Mouse (Mus musculus) lung, embryonic 15.5 days (tissue): ENCODE data around the gene Ifnar1. TPM values are rescaled to one million over a fixed set of nuclear protein-coding genes. Genes with fewer than 3 reads are reported as not detected.

Source experiments
- ATAC-seq: fragments of 200-750 bp; cut with Nextera tagmentation; 2 replicates; pipeline ENCODE4 v1.8.0; 2017; ENCODE audit warnings: moderate number of reproducible peaks, borderline replicate concordance; ENCODE audit not compliant: low FRiP score, low TSS enrichment; ENCODE audit errors: extremely low read depth
- H3K27ac ChIP-seq: fragments of 300-500 bp; sonication (generic); 2 replicates; pipeline ENCODE4 v1.5.1; 2015; ENCODE audit warnings: moderate library complexity, mild to moderate bottlenecking, inconsistent platforms
- H3K27me3 ChIP-seq: fragments of 300-500 bp; sonication (generic); 2 replicates; pipeline ENCODE4 v1.6.1; 2015; ENCODE audit warnings: inconsistent platforms
- H3K36me3 ChIP-seq: fragments of 300-500 bp; sonication (generic); 2 replicates; pipeline ENCODE4 v1.6.1; 2015; ENCODE audit warnings: inconsistent platforms
- H3K4me1 ChIP-seq: fragments of 300-500 bp; sonication (generic); 2 replicates; pipeline ENCODE4 v1.6.1; 2015; ENCODE audit warnings: inconsistent platforms
- H3K4me2 ChIP-seq: fragments of 300-500 bp; sonication (generic); 2 replicates; pipeline ENCODE4 v1.6.1; 2015; ENCODE audit warnings: inconsistent platforms, mild to moderate bottlenecking, moderate library complexity
- H3K4me3 ChIP-seq: fragments of 300-500 bp; sonication (generic); 2 replicates; pipeline ENCODE4 v1.5.1; 2015; ENCODE audit warnings: mild to moderate bottlenecking, inconsistent platforms
- H3K9ac ChIP-seq: fragments of 300-500 bp; sonication (generic); 2 replicates; pipeline ENCODE4 v1.6.1; 2015; ENCODE audit warnings: inconsistent platforms
- H3K9me3 ChIP-seq: fragments of 300-500 bp; sonication (generic); 2 replicates; pipeline ENCODE4 v1.6.1; 2016; ENCODE audit warnings: inconsistent platforms
- WGBS: fragments of 180-500 bp; shearing (Covaris S2); methylation state at CpG from one replicate; pipeline ENCODE4 v1.1.7; 2015; 5-methylcytosine and 5-hydroxymethylcytosine counted together
- polyA plus RNA-seq: library from polyadenylated mRNA; unstranded; fragments of >200 nt; fragmentation: Nextera tagmentation; extraction: Ambion mirVana; gene quantifications from 2 replicates; pipeline ENCODE4 v1.2.1, GENCODE M21; 2015

The Ifnar1 gene
- polyA plus RNA-seq, 1 experiment from 2014 or later: 68.0 TPM

GRCm38 (mm10) chr16:91463400-91463799 is 21.6 kb upstream of the Ifnar1 start:
- WGBS: 70% methylated on average over 2 of the region's 2 CpGs
- peaks cover 16% of the 10 kb centered on the region for H3K4me1 ChIP-seq
- no peaks in the 10 kb centered on the region for H3K27me3 ChIP-seq
- ATAC-seq: no peak
- no peak overlapping the region for H3K9ac ChIP-seq
- H3K9me3 ChIP-seq: no peaks in the 10 kb centered on the region
- H3K36me3 ChIP-seq: no peaks in the 10 kb centered on the region
- H3K4me2 ChIP-seq: no peak overlapping the region
- no peak overlapping the region for H3K27ac ChIP-seq
- no peak overlapping the region for H3K4me3 ChIP-seq

- no peaks in the 10 kb centered on the region for H3K36me3 ChIP-seq
- 77% methylated on average over 4 of the region's 4 CpGs for WGBS
These were observed 21.1 kb upstream of the Ifnar1 start for GRCm38 (mm10) chr16:91463836-91464400.

GRCm38 (mm10) chr16:91464594-91465504 is 20.2 kb upstream of the Ifnar1 start:
- no peaks in the 10 kb centered on the region for H3K27me3 ChIP-seq
- no peaks in the 10 kb centered on the region for H3K36me3 ChIP-seq
- no peaks in the 10 kb centered on the region for H3K9me3 ChIP-seq
- 2% methylated on average over 44 of the region's 44 CpGs for WGBS
- peak overlapping the region; percentile 86 for H3K27ac ChIP-seq
- peak; percentile 96 for ATAC-seq
- peak overlapping the region; percentile 93 for H3K4me2 ChIP-seq
- H3K9ac ChIP-seq: peak overlapping the region; percentile 69
- H3K4me1 ChIP-seq: peaks cover 16% of the 10 kb centered on the region
- H3K4me3 ChIP-seq: peak overlapping the region; percentile 65

More at GRCm38 (mm10) chr16:91463836-91464400, 21.1 kb upstream of the Ifnar1 start:
- H3K4me1 ChIP-seq: peaks cover 16% of the 10 kb centered on the region
- peak overlapping the region; percentile 86 for H3K27ac ChIP-seq
- no peaks in the 10 kb centered on the region for H3K9me3 ChIP-seq
- H3K4me3 ChIP-seq: peak overlapping the region; percentile 65
- no peaks in the 10 kb centered on the region for H3K27me3 ChIP-seq
- H3K4me2 ChIP-seq: peak overlapping the region; percentile 93
- ATAC-seq: no peak
- peak overlapping the region; percentile 42; the same call in 1 of the 2 replicates for H3K9ac ChIP-seq

GRCm38 (mm10) chr16:91465505-91466240 is 19.4 kb upstream of the Ifnar1 start:
- 42% methylated on average over 13 of the region's 13 CpGs for WGBS
- Histone ChIP-seq H3K27me3 (no peaks in the 10 kb centered on the region), H3K27ac (peak overlapping the region; percentile 31; the same call in 1 of the 2 replicates)

GRCm38 (mm10) chr16:91466566-91466965 is 18.5 kb upstream of the Ifnar1 start:
- no peaks in the 10 kb centered on the region for H3K9me3 ChIP-seq
- H3K4me3 ChIP-seq: no peak overlapping the region
- 48% methylated on average over 6 of the region's 6 CpGs for WGBS
- 0 out of 2 replicates have a peak, but pooled peaks have one; percentile 12 for ATAC-seq
- peaks cover 16% of the 10 kb centered on the region for H3K4me1 ChIP-seq
- H3K9ac ChIP-seq: no peak overlapping the region
- H3K27ac ChIP-seq: no peak overlapping the region
- no peaks in the 10 kb centered on the region for H3K36me3 ChIP-seq
- no peaks in the 10 kb centered on the region for H3K27me3 ChIP-seq
- peak overlapping the region; percentile 93; the same call in 1 of the 2 replicates for H3K4me2 ChIP-seq

More at GRCm38 (mm10) chr16:91465505-91466240, 19.4 kb upstream of the Ifnar1 start:
- peak overlapping the region; percentile 93 for H3K4me2 ChIP-seq
- H3K4me1 ChIP-seq: peaks cover 16% of the 10 kb centered on the region
- ATAC-seq: no peak
- no peaks in the 10 kb centered on the region for H3K36me3 ChIP-seq
- no peaks in the 10 kb centered on the region for H3K9me3 ChIP-seq
- peak overlapping the region; percentile 69 for H3K9ac ChIP-seq
- H3K4me3 ChIP-seq: peak overlapping the region; percentile 65

- Histone ChIP-seq H3K9ac (no peak overlapping the region), H3K9me3 (no peaks in the 10 kb centered on the region), H3K4me3 (no peak overlapping the region), H3K4me2 (no peak overlapping the region), H3K27me3 (no peaks in the 10 kb centered on the region), H3K27ac (no peak overlapping the region), H3K36me3 (no peaks in the 10 kb centered on the region), H3K4me1 (peaks cover 12% of the 10 kb centered on the region; the same call in 1 of the 2 replicates)
- 76% methylated on average over 3 of the region's 3 CpGs for WGBS
- no peak for ATAC-seq
These were observed 14.6 kb upstream of the Ifnar1 start for GRCm38 (mm10) chr16:91470470-91470869.

- Histone ChIP-seq H3K4me1 (0 out of 2 replicates have a peak, but pooled peaks cover 2% of the 10 kb centered on the region), H3K9me3 (no peaks in the 10 kb centered on the region), H3K9ac (no peak overlapping the region), H3K4me3 (no peak overlapping the region), H3K36me3 (no peaks in the 10 kb centered on the region), H3K27ac (no peak overlapping the region), H3K4me2 (no peak overlapping the region), H3K27me3 (no peaks in the 10 kb centered on the region)
- WGBS: 68% methylated on average over 6 of the region's 6 CpGs
- no peak for ATAC-seq
These were observed 13.6 kb upstream of the Ifnar1 start for GRCm38 (mm10) chr16:91471481-91471880.

- no peak for ATAC-seq
- H3K27me3 ChIP-seq: no peaks in the 10 kb centered on the region
- H3K27ac ChIP-seq: no peak overlapping the region
- H3K9ac ChIP-seq: no peak overlapping the region
- no peaks in the 10 kb centered on the region for H3K36me3 ChIP-seq
- no peaks in the 10 kb centered on the region for H3K4me1 ChIP-seq
- no peak overlapping the region for H3K4me2 ChIP-seq
- 44% methylated on average over 7 of the region's 7 CpGs for WGBS
- no peaks in the 10 kb centered on the region for H3K9me3 ChIP-seq
- no peak overlapping the region for H3K4me3 ChIP-seq
These were observed 9.3 kb upstream of the Ifnar1 start for GRCm38 (mm10) chr16:91475753-91476152.

GRCm38 (mm10) chr16:91478067-91478466 is 7.0 kb upstream of the Ifnar1 start:
- Histone ChIP-seq H3K4me1 (no peaks in the 10 kb centered on the region), H3K4me3 (no peak overlapping the region), H3K9ac (no peak overlapping the region), H3K27ac (no peak overlapping the region), H3K27me3 (no peaks in the 10 kb centered on the region), H3K36me3 (no peaks in the 10 kb centered on the region), H3K4me2 (no peak overlapping the region), H3K9me3 (no peaks in the 10 kb centered on the region)
- ATAC-seq: no peak
- WGBS: 57% methylated on average over 1 of the region's 1 CpGs

GRCm38 (mm10) chr16:91480517-91480916 is 4.5 kb upstream of the Ifnar1 start:
- Histone ChIP-seq H3K9ac (no peak overlapping the region), H3K4me1 (0 out of 2 replicates have a peak, but pooled peaks cover 3% of the 10 kb centered on the region)
- no peak for ATAC-seq

GRCm38 (mm10) chr16:91484387-91484786 is 651 bp upstream of the Ifnar1 start:
- Histone ChIP-seq H3K4me2 (peak overlapping the region; percentile 63), H3K4me1 (peaks cover 21% of the 10 kb centered on the region), H3K36me3 (no peaks in the 10 kb centered on the region), H3K9me3 (no peaks in the 10 kb centered on the region), H3K27me3 (no peaks in the 10 kb centered on the region), H3K9ac (peak overlapping the region; percentile 51), H3K4me3 (peak overlapping the region; percentile 88), H3K27ac (peak overlapping the region; percentile 98)
- WGBS: 46% methylated on average over 17 of the region's 17 CpGs
- ATAC-seq: no peak

More at GRCm38 (mm10) chr16:91480517-91480916, 4.5 kb upstream of the Ifnar1 start:
- no peaks in the 10 kb centered on the region for H3K9me3 ChIP-seq
- H3K27me3 ChIP-seq: no peaks in the 10 kb centered on the region
- no peak overlapping the region for H3K27ac ChIP-seq
- no peaks in the 10 kb centered on the region for H3K36me3 ChIP-seq
- H3K4me2 ChIP-seq: no peak overlapping the region
- no peak overlapping the region for H3K4me3 ChIP-seq
